Mouse (Mus musculus) MEL (cell line): Measurements from ENCODE around the gene Aif1l.

Source experiments
- CHD1 ChIP-seq: IDR thresholded peaks from 2 replicates; pipeline ENCODE4 v1.6.1; 2012; ENCODE audit warnings: low read depth, mild to moderate bottlenecking, inconsistent platforms, low read length, improper control_type of control experiment
- CTCF ChIP-seq, 3 experiments: IDR thresholded peaks in 2 of 3; conservative IDR thresholded peaks in 1 of 3; 2 replicates each; pipeline ENCODE4 v1.5.1; 2011 to 2012; ENCODE audit warnings: low read length in 3 of 3, low read depth in 2 of 3, mild to moderate bottlenecking in 2 of 3, improper control_type of control experiment in 1 of 3, inconsistent platforms in 1 of 3, mixed read lengths in 1 of 3, moderate library complexity in 1 of 3; ENCODE audit not compliant: control insufficient read depth in 1 of 3, insufficient read depth in 1 of 3, poor library complexity in 1 of 3, severe bottlenecking in 1 of 3
- EP300 ChIP-seq, 2 experiments: IDR thresholded peaks; 2 replicates each; pipeline ENCODE4 v1.6.1; 2011; ENCODE audit warnings: improper control_type of control experiment in 2 of 2, low read length in 2 of 2, low read depth in 1 of 2, mild to moderate bottlenecking in 1 of 2
- JUND ChIP-seq: IDR thresholded peaks from 2 replicates; pipeline ENCODE4 v1.6.1; 2011; ENCODE audit warnings: low read depth, mild to moderate bottlenecking, improper control_type of control experiment, low read length
- MXI1 ChIP-seq: IDR thresholded peaks from 2 replicates; pipeline ENCODE4 v1.6.1; 2011; ENCODE audit warnings: mild to moderate bottlenecking, low read depth, low read length, improper control_type of control experiment
- NELFE ChIP-seq: IDR thresholded peaks from 2 replicates; pipeline ENCODE4 v1.6.1; 2011; ENCODE audit warnings: low read depth, low read length, improper control_type of control experiment
- NRF1 ChIP-seq: IDR thresholded peaks from 2 replicates; pipeline ENCODE4 v1.6.1; 2014; ENCODE audit warnings: low read depth, mild to moderate bottlenecking, inconsistent platforms, low read length, improper control_type of control experiment, moderate library complexity; ENCODE audit not compliant: poor library complexity, insufficient read depth, severe bottlenecking
- POLR2A ChIP-seq, 2 experiments: IDR thresholded peaks; 2 replicates each; pipeline ENCODE4 v1.6.1; 2011 to 2012; ENCODE audit warnings: low read length in 2 of 2, mild to moderate bottlenecking in 2 of 2, control low read depth in 1 of 2, improper control_type of control experiment in 1 of 2, low read depth in 1 of 2, moderate library complexity in 1 of 2; ENCODE audit not compliant: control insufficient read depth in 1 of 2, insufficient read depth in 1 of 2, poor library complexity in 1 of 2
- TAL1 ChIP-seq: IDR thresholded peaks from 2 replicates; pipeline ENCODE4 v1.6.1; 2012; ENCODE audit warnings: mild to moderate bottlenecking, inconsistent platforms, low read length, moderate library complexity, mixed read lengths
- USF1 ChIP-seq: IDR thresholded peaks from 2 replicates; pipeline ENCODE4 v1.6.1; 2014; ENCODE audit warnings: low read depth, mild to moderate bottlenecking, inconsistent platforms, low read length, improper control_type of control experiment, moderate library complexity
- ZC3H11A ChIP-seq: IDR thresholded peaks from 2 replicates; pipeline ENCODE4 v1.6.1; 2012; ENCODE audit warnings: low read depth, mild to moderate bottlenecking, inconsistent platforms, low read length, improper control_type of control experiment

GRCm38 (mm10) chr2:31994896-31995295 is 45.0 kb downstream of the Aif1l start:
- no peak for TF ChIP-seq CTCF (IDR thresholded peaks at IDR 0.05 in 2 of 3, conservative IDR thresholded peaks at IDR 0.05 in 1 of 3; ENCODE audit: control insufficient read depth in 1 of 3, insufficient read depth in 1 of 3, low read depth in 2 of 3, low read length in 3 of 3, poor library complexity in 1 of 3, severe bottlenecking in 1 of 3)
- TF ChIP-seq MXI1, result no peak
- TF ChIP-seq POLR2A (IDR thresholded peaks at IDR 0.05; ENCODE audit: control insufficient read depth in 1 of 2, insufficient read depth in 1 of 2, low read depth in 1 of 2, low read length in 2 of 2, poor library complexity in 1 of 2), result no peak
- TF ChIP-seq NRF1, result no peak
- TF ChIP-seq CHD1, result no peak
- no peak for TF ChIP-seq NELFE
- TF ChIP-seq TAL1, result no peak
- no peak for TF ChIP-seq JUND
- no peak for TF ChIP-seq EP300 (IDR thresholded peaks at IDR 0.05; ENCODE audit: low read depth in 1 of 2, low read length in 2 of 2)
- no peak for TF ChIP-seq ZC3H11A
- no peak for TF ChIP-seq USF1
